Mouse (Mus musculus): ENCODE results near the gene Gpsm2. TPM values are rescaled to one million over a fixed set of nuclear protein-coding genes. Genes with fewer than 3 reads are reported as not detected.

Gene Gpsm2
- polyA plus RNA-seq, 1 experiment from 2014 or later, result 27.5 TPM

- peak; percentile 7; the same call in 1 of the 2 replicates for ATAC-seq (ENCODE audit: insufficient number of reproducible peaks, insufficient read depth, low FRiP score, low read depth)
- Histone ChIP-seq H3K27me3 (ENCODE audit: control insufficient read depth, insufficient read depth, low read length) (no peaks in the 10 kb centered on the region), H3K9me3 (ENCODE audit: control insufficient read depth, low read length) (no peaks in the 10 kb centered on the region), H3K4me2 (ENCODE audit: low read length) (peak overlapping the region; percentile 67), H3K4me1 (ENCODE audit: control insufficient read depth in 2 of 2, insufficient read depth in 2 of 2, low read length in 2 of 2) (0 out of 4 replicates have a peak, but pooled peaks cover 0 to 6% of the 10 kb centered on the region in 2 experiments), H3K4me3 (ENCODE audit: control insufficient read depth in 1 of 2, insufficient read depth in 1 of 2, low read depth in 1 of 2, low read length in 2 of 2) (peak overlapping the region; percentile 65 to 86), H3K27ac (replicated peaks in 1 of 2; ENCODE audit: control insufficient read depth in 1 of 2, insufficient read depth in 1 of 2, low read depth in 2 of 2, low read length in 2 of 2) (peak overlapping the region; percentile 11 to 85; a peak in 3 of 4 replicates), H3K36me3 (ENCODE audit: control insufficient read depth, insufficient read depth, low read length) (no peaks in the 10 kb centered on the region), H3K9ac (ENCODE audit: low read length) (peak overlapping the region; percentile 91)
- WGBS, result 1% methylated on average over 44 of the region's 44 CpGs
Observed at GRCm38 (mm10) chr3:108721076-108721991, 775 bp downstream of the Gpsm2 start.

GRCm38 (mm10) chr3:108719761-108720160 lies 2.3 kb downstream of the Gpsm2 start:
- WGBS, result 96% methylated on average over 3 of the region's 3 CpGs
- Histone ChIP-seq H3K36me3 (ENCODE audit: control insufficient read depth, insufficient read depth, low read length) (no peaks in the 10 kb centered on the region), H3K27ac (replicated peaks in 1 of 2; ENCODE audit: control insufficient read depth in 1 of 2, insufficient read depth in 1 of 2, low read depth in 2 of 2, low read length in 2 of 2) (no peak overlapping the region), H3K4me3 (ENCODE audit: control insufficient read depth in 1 of 2, insufficient read depth in 1 of 2, low read depth in 1 of 2, low read length in 2 of 2) (no peak overlapping the region), H3K4me1 (ENCODE audit: control insufficient read depth in 2 of 2, insufficient read depth in 2 of 2, low read length in 2 of 2) (0 out of 4 replicates have a peak, but pooled peaks cover 0 to 6% of the 10 kb centered on the region in 2 experiments), H3K9ac (ENCODE audit: low read length) (no peak overlapping the region), H3K4me2 (ENCODE audit: low read length) (no peak overlapping the region), H3K9me3 (ENCODE audit: control insufficient read depth, low read length) (no peaks in the 10 kb centered on the region), H3K27me3 (ENCODE audit: control insufficient read depth, insufficient read depth, low read length) (no peaks in the 10 kb centered on the region)
- no peak for ATAC-seq (ENCODE audit: insufficient number of reproducible peaks, insufficient read depth, low FRiP score, low read depth)

- no peak for ATAC-seq (ENCODE audit: insufficient number of reproducible peaks, insufficient read depth, low FRiP score, low read depth)
- Histone ChIP-seq H3K9me3 (ENCODE audit: control insufficient read depth, low read length) (no peaks in the 10 kb centered on the region), H3K4me2 (ENCODE audit: low read length) (no peak overlapping the region), H3K27me3 (ENCODE audit: control insufficient read depth, insufficient read depth, low read length) (no peaks in the 10 kb centered on the region), H3K4me3 (ENCODE audit: control insufficient read depth in 1 of 2, insufficient read depth in 1 of 2, low read depth in 1 of 2, low read length in 2 of 2) (no peak overlapping the region), H3K9ac (ENCODE audit: low read length) (no peak overlapping the region), H3K4me1 (ENCODE audit: control insufficient read depth in 2 of 2, insufficient read depth in 2 of 2, low read length in 2 of 2) (0 out of 4 replicates have a peak, but pooled peaks cover 0 to 6% of the 10 kb centered on the region in 2 experiments), H3K27ac (replicated peaks in 1 of 2; ENCODE audit: control insufficient read depth in 1 of 2, insufficient read depth in 1 of 2, low read depth in 2 of 2, low read length in 2 of 2) (no peak overlapping the region), H3K36me3 (ENCODE audit: control insufficient read depth, insufficient read depth, low read length) (no peaks in the 10 kb centered on the region)
- WGBS, result 59% methylated on average over 2 of the region's 2 CpGs
Observed at GRCm38 (mm10) chr3:108719357-108719756, 2.8 kb downstream of the Gpsm2 start.

- Histone ChIP-seq H3K27ac (replicated peaks in 1 of 2; ENCODE audit: control insufficient read depth in 1 of 2, insufficient read depth in 1 of 2, low read depth in 2 of 2, low read length in 2 of 2) (no peak overlapping the region), H3K36me3 (ENCODE audit: control insufficient read depth, insufficient read depth, low read length) (no peaks in the 10 kb centered on the region), H3K4me3 (ENCODE audit: control insufficient read depth in 1 of 2, insufficient read depth in 1 of 2, low read depth in 1 of 2, low read length in 2 of 2) (no peak overlapping the region), H3K4me1 (ENCODE audit: control insufficient read depth in 2 of 2, insufficient read depth in 2 of 2, low read length in 2 of 2) (peaks cover 0 to 10% of the 10 kb centered on the region in 2 experiments; a peak in 1 of 4 replicates), H3K9ac (ENCODE audit: low read length) (no peak overlapping the region), H3K9me3 (ENCODE audit: control insufficient read depth, low read length) (no peaks in the 10 kb centered on the region), H3K27me3 (ENCODE audit: control insufficient read depth, insufficient read depth, low read length) (no peaks in the 10 kb centered on the region), H3K4me2 (ENCODE audit: low read length) (no peak overlapping the region)
- no peak for ATAC-seq (ENCODE audit: insufficient number of reproducible peaks, insufficient read depth, low FRiP score, low read depth)
- 91% methylated on average over 3 of the region's 3 CpGs for WGBS
Observed at GRCm38 (mm10) chr3:108717896-108718502, 4.1 kb downstream of the Gpsm2 start.

GRCm38 (mm10) chr3:108714837-108715236 lies 7.3 kb downstream of the Gpsm2 start:
- H3K4me3 ChIP-seq (ENCODE audit: control insufficient read depth in 1 of 2, insufficient read depth in 1 of 2, low read depth in 1 of 2, low read length in 2 of 2), result no peak overlapping the region
- WGBS, result 75% methylated on average over 4 of the region's 4 CpGs
- ATAC-seq (ENCODE audit: insufficient number of reproducible peaks, insufficient read depth, low FRiP score, low read depth), result no peak

GRCm38 (mm10) chr3:108713065-108713675 lies 8.9 kb downstream of the Gpsm2 start:
- 0 out of 2 replicates have a peak, but pooled peaks cover under 1% of the 10 kb centered on the region for H3K36me3 ChIP-seq (ENCODE audit: control insufficient read depth, insufficient read depth, low read length)
- 58% methylated on average over 3 of the region's 3 CpGs for WGBS
- H3K27me3 ChIP-seq (ENCODE audit: control insufficient read depth, insufficient read depth, low read length), result no peaks in the 10 kb centered on the region
- ATAC-seq (ENCODE audit: insufficient number of reproducible peaks, insufficient read depth, low FRiP score, low read depth), result no peak; the same call in 1 of the 2 replicates
- H3K4me2 ChIP-seq (ENCODE audit: low read length), result no peak overlapping the region
- H3K4me3 ChIP-seq (ENCODE audit: control insufficient read depth in 1 of 2, insufficient read depth in 1 of 2, low read depth in 1 of 2, low read length in 2 of 2), result no peak overlapping the region
- no peak overlapping the region for H3K9ac ChIP-seq (ENCODE audit: low read length)
- peaks cover 0 to 9% of the 10 kb centered on the region in 2 experiments; a peak in 1 of 4 replicates for H3K4me1 ChIP-seq (ENCODE audit: control insufficient read depth in 2 of 2, insufficient read depth in 2 of 2, low read length in 2 of 2)
- no peak overlapping the region for H3K27ac ChIP-seq (replicated peaks in 1 of 2; ENCODE audit: control insufficient read depth in 1 of 2, insufficient read depth in 1 of 2, low read depth in 2 of 2, low read length in 2 of 2)
- no peaks in the 10 kb centered on the region for H3K9me3 ChIP-seq (ENCODE audit: control insufficient read depth, low read length)

More at GRCm38 (mm10) chr3:108714837-108715236, 7.3 kb downstream of the Gpsm2 start:
- no peaks in the 10 kb centered on the region for H3K27me3 ChIP-seq (ENCODE audit: control insufficient read depth, insufficient read depth, low read length)
- H3K27ac ChIP-seq (replicated peaks in 1 of 2; ENCODE audit: control insufficient read depth in 1 of 2, insufficient read depth in 1 of 2, low read depth in 2 of 2, low read length in 2 of 2), result no peak overlapping the region
- H3K9me3 ChIP-seq (ENCODE audit: control insufficient read depth, low read length), result no peaks in the 10 kb centered on the region
- H3K4me2 ChIP-seq (ENCODE audit: low read length), result no peak overlapping the region
- no peaks in the 10 kb centered on the region for H3K36me3 ChIP-seq (ENCODE audit: control insufficient read depth, insufficient read depth, low read length)
- no peak overlapping the region for H3K9ac ChIP-seq (ENCODE audit: low read length)
- peaks cover 0 to 9% of the 10 kb centered on the region in 2 experiments; a peak in 1 of 4 replicates for H3K4me1 ChIP-seq (ENCODE audit: control insufficient read depth in 2 of 2, insufficient read depth in 2 of 2, low read length in 2 of 2)

- H3K4me1 ChIP-seq (ENCODE audit: control insufficient read depth in 2 of 2, insufficient read depth in 2 of 2, low read length in 2 of 2), result peaks cover 0 to 9% of the 10 kb centered on the region in 2 experiments; a peak in 1 of 4 replicates
- H3K27ac ChIP-seq (replicated peaks in 1 of 2; ENCODE audit: control insufficient read depth in 1 of 2, insufficient read depth in 1 of 2, low read depth in 2 of 2, low read length in 2 of 2), result no peak overlapping the region
- no peaks in the 10 kb centered on the region for H3K9me3 ChIP-seq (ENCODE audit: control insufficient read depth, low read length)
- ATAC-seq (ENCODE audit: insufficient number of reproducible peaks, insufficient read depth, low FRiP score, low read depth), result no peak
- H3K36me3 ChIP-seq (ENCODE audit: control insufficient read depth, insufficient read depth, low read length), result 0 out of 2 replicates have a peak, but pooled peaks cover 4% of the 10 kb centered on the region
- H3K4me3 ChIP-seq (ENCODE audit: control insufficient read depth in 1 of 2, insufficient read depth in 1 of 2, low read depth in 1 of 2, low read length in 2 of 2), result no peak overlapping the region
- H3K9ac ChIP-seq (ENCODE audit: low read length), result no peak overlapping the region
- H3K27me3 ChIP-seq (ENCODE audit: control insufficient read depth, insufficient read depth, low read length), result no peaks in the 10 kb centered on the region
- WGBS, result 89% methylated on average over 5 of the region's 5 CpGs
- H3K4me2 ChIP-seq (ENCODE audit: low read length), result no peak overlapping the region
Observed at GRCm38 (mm10) chr3:108711296-108711695, 10.8 kb downstream of the Gpsm2 start.

All from heart, embryonic 14.5 days (tissue).